Mouse (Mus musculus) lung, postnatal 10 days (tissue): Measurements from ENCODE around the gene Vmn1r28.
"Not testable (repeated sequence)": the region's sequence is repeated elsewhere in the genome, so short reads cannot be mapped to it uniquely, and the experiment has no call there.

ENCODE experiments used
- DNase-seq: peaks from one replicate; pipeline ENCODE4 v3.0.0; 2021

Gene Vmn1r28

GRCm38 (mm10) chr6:58261737-58262136 is at the start of gene Vmn1r28:
TSS of gene Vmn1r28 (plus strand) at chr6:58262037.
- DNase-seq, result no peak

GRCm38 (mm10) chr6:58216119-58216518 is 45.7 kb upstream of the Vmn1r28 start:
- DNase-seq, result no peak

- no peak for DNase-seq
These were observed 43.1 kb upstream of the Vmn1r28 start, which contains the start of gene Vmn1r27 for GRCm38 (mm10) chr6:58218721-58219120. TSS of gene Vmn1r27 (minus strand) at chr6:58218821.

- DNase-seq, result not testable (repeated sequence)
These were observed 17.8 kb downstream of the Vmn1r28 start for GRCm38 (mm10) chr6:58279661-58280060.

- DNase-seq, result no peak
These were observed 30.4 kb downstream of the Vmn1r28 start for GRCm38 (mm10) chr6:58292201-58292600.

- DNase-seq, result not testable (repeated sequence)
These were observed 36.7 kb downstream of the Vmn1r28 start for GRCm38 (mm10) chr6:58298511-58298910.

- DNase-seq, result no peak
These were observed 39.4 kb downstream of the Vmn1r28 start, which contains the start of gene Vmn1r29 for GRCm38 (mm10) chr6:58301249-58301648. TSS of gene Vmn1r29 (plus strand) at chr6:58301549.
